Mouse (Mus musculus): ENCODE measurements around the gene Lsm6.

- no peak for TF ChIP-seq GATA1 (IDR thresholded peaks at IDR 0.05; ENCODE audit: low read length)
- TF ChIP-seq TAL1 (IDR thresholded peaks at IDR 0.05; ENCODE audit: low read length), result no peak
These were observed 17.9 kb upstream of the Lsm6 start for GRCm38 (mm10) chr8:78838656-78839413.
